Mouse (Mus musculus) E14TG2a.4 (cell line): ENCODE data around the gene Plau.

Experiments
- CTCF ChIP-seq: conservative IDR thresholded peaks from 2 replicates; pipeline ENCODE4 v1.5.1; 2014; ENCODE audit warnings: low read length
- POU5F1 ChIP-seq: IDR thresholded peaks from 2 replicates; pipeline ENCODE4 v1.6.1; 2014; ENCODE audit warnings: low read length, borderline replicate concordance

- TF ChIP-seq CTCF (no peak), POU5F1 (no peak)
Measured at GRCm38 (mm10) chr14:20827061-20827460, 9.4 kb upstream of the Plau start.
